Mouse (Mus musculus) C2C12 (cell line): ENCODE results near the gene Vps13d. TPM values are rescaled to one million over a fixed set of nuclear protein-coding genes. Genes with fewer than 3 reads are reported as not detected.

Source experiments
- H3K27me3 ChIP-seq: one replicate; pipeline ENCODE4 v1.6.1; 2011; ENCODE audit not compliant: control insufficient read depth, insufficient read depth, insufficient read length
- H3K36me3 ChIP-seq: one replicate; pipeline ENCODE4 v1.6.1; 2011; ENCODE audit not compliant: control insufficient read depth, insufficient read depth
- H3K4me3 ChIP-seq: one replicate; pipeline ENCODE4 v1.5.1; 2011; ENCODE audit warnings: mild to moderate bottlenecking, control low read depth; ENCODE audit not compliant: poor library complexity, insufficient read depth, severe bottlenecking
- H3K79me2 ChIP-seq: one replicate; pipeline ENCODE4 v1.6.1; 2011; ENCODE audit not compliant: control insufficient read depth, insufficient read depth
- H3K79me3 ChIP-seq: one replicate; pipeline ENCODE4 v1.6.1; 2011; ENCODE audit warnings: low read depth, control low read depth
- H3ac ChIP-seq: one replicate; pipeline ENCODE3; 2011; ENCODE audit warnings: low read depth; ENCODE audit not compliant: control insufficient read depth, insufficient read length
- CEBPB ChIP-seq: IDR thresholded peaks from one replicate; pipeline ENCODE4 v1.6.1; 2011; ENCODE audit warnings: low read depth, mild to moderate bottlenecking, control low read depth, moderate library complexity
- CTCF ChIP-seq: IDR thresholded peaks from one replicate; pipeline ENCODE4 v1.5.1; 2011; ENCODE audit not compliant: control insufficient read depth, insufficient read depth, insufficient read length
- FOSL1 ChIP-seq: IDR thresholded peaks from one replicate; pipeline ENCODE4 v1.8.0; 2011; ENCODE audit warnings: mild to moderate bottlenecking, low read length; ENCODE audit not compliant: poor library complexity, insufficient read depth, severe bottlenecking
- MAX ChIP-seq: IDR thresholded peaks from one replicate; pipeline ENCODE4 v1.6.1; 2011; ENCODE audit warnings: mild to moderate bottlenecking, control low read depth
- MYOD1 ChIP-seq: IDR thresholded peaks from one replicate; pipeline ENCODE4 v1.6.1; 2011; ENCODE audit warnings: low read depth; ENCODE audit not compliant: control insufficient read depth, insufficient read length
- MYOG ChIP-seq: IDR thresholded peaks from one replicate; pipeline ENCODE4 v1.6.1; 2011; ENCODE audit not compliant: control insufficient read depth, insufficient read length; ENCODE audit errors: extremely low read depth
- USF1 ChIP-seq: IDR thresholded peaks from one replicate; pipeline ENCODE4 v1.6.1; 2011; ENCODE audit warnings: low read depth, mild to moderate bottlenecking, control low read depth, moderate library complexity
- polyA plus RNA-seq: library from polyadenylated mRNA; unstranded; fragments of >200 nt; fragmentation: generic; extraction: Trizol; gene quantifications from one replicate; pipeline ENCODE4 v1.2.1, GENCODE M21; 2012; ENCODE audit warnings: missing spikeins

Vps13d gene
- polyA plus RNA-seq, 1 experiment: 6.0 TPM

- H3K79me2 ChIP-seq: no peaks in the 10 kb centered on the region
- no peak overlapping the region for H3ac ChIP-seq
- peaks cover 33% of the 10 kb centered on the region for H3K36me3 ChIP-seq
- TF ChIP-seq MAX (no peak), MYOG (no peak), CTCF (no peak), MYOD1 (no peak), USF1 (no peak), FOSL1 (no peak), CEBPB (no peak)
- H3K27me3 ChIP-seq: no peaks in the 10 kb centered on the region
- no peaks in the 10 kb centered on the region for H3K79me3 ChIP-seq
- no peak overlapping the region for H3K4me3 ChIP-seq
Observed at GRCm38 (mm10) chr4:145214786-145215174, 20.0 kb upstream of the Vps13d start.

GRCm38 (mm10) chr4:145213999-145214785, 19.4 kb upstream of the Vps13d start:
- Histone ChIP-seq H3ac (no peak overlapping the region), H3K4me3 (no peak overlapping the region), H3K79me3 (no peaks in the 10 kb centered on the region), H3K79me2 (no peaks in the 10 kb centered on the region), H3K36me3 (peaks cover 28% of the 10 kb centered on the region), H3K27me3 (no peaks in the 10 kb centered on the region)
- TF ChIP-seq CTCF (peak; percentile 73), MAX (no peak), MYOD1 (no peak), MYOG (no peak)

GRCm38 (mm10) chr4:145211076-145211475, 16.3 kb upstream of the Vps13d start:
- H3K79me2 ChIP-seq: no peaks in the 10 kb centered on the region
- no peak overlapping the region for H3ac ChIP-seq
- peaks cover 14% of the 10 kb centered on the region for H3K36me3 ChIP-seq
- TF ChIP-seq MYOG: no peak
- no peak for TF ChIP-seq FOSL1
- no peak for TF ChIP-seq CEBPB
- no peak for TF ChIP-seq USF1
- no peak for TF ChIP-seq MAX
- no peak for TF ChIP-seq MYOD1
- no peak for TF ChIP-seq CTCF
- no peak overlapping the region for H3K4me3 ChIP-seq
- no peaks in the 10 kb centered on the region for H3K79me3 ChIP-seq
- H3K27me3 ChIP-seq: no peaks in the 10 kb centered on the region

GRCm38 (mm10) chr4:145210564-145210963, 15.8 kb upstream of the Vps13d start:
- Histone ChIP-seq H3K79me2 (no peaks in the 10 kb centered on the region), H3K4me3 (no peak overlapping the region), H3K36me3 (peaks cover 14% of the 10 kb centered on the region), H3K79me3 (no peaks in the 10 kb centered on the region), H3K27me3 (no peaks in the 10 kb centered on the region), H3ac (no peak overlapping the region)
- TF ChIP-seq CTCF (no peak), MYOG (no peak), USF1 (no peak), CEBPB (no peak), FOSL1 (no peak), MYOD1 (no peak), MAX (no peak)

GRCm38 (mm10) chr4:145209690-145210088, 14.9 kb upstream of the Vps13d start:
- Histone ChIP-seq H3K79me2 (no peaks in the 10 kb centered on the region), H3K27me3 (no peaks in the 10 kb centered on the region), H3K36me3 (peaks cover 14% of the 10 kb centered on the region), H3ac (no peak overlapping the region), H3K79me3 (no peaks in the 10 kb centered on the region), H3K4me3 (no peak overlapping the region)
- TF ChIP-seq MYOD1 (no peak), USF1 (no peak), FOSL1 (no peak), MAX (no peak), CEBPB (no peak), MYOG (no peak), CTCF (no peak)
